Mouse (Mus musculus) liver, embryonic 14.5 days (tissue): ENCODE measurements around the gene Scgn.

Source experiments
- CTCF ChIP-seq: IDR thresholded peaks from 2 replicates; pipeline ENCODE4 v1.5.1; 2016; ENCODE audit warnings: antibody characterized with exemption, low read depth, control low read depth
- EP300 ChIP-seq: IDR thresholded peaks from 2 replicates; pipeline ENCODE4 v1.6.1; 2016; ENCODE audit warnings: antibody characterized with exemption, low read depth

- TF ChIP-seq CTCF (no peak), EP300 (no peak)
These were observed 50.7 kb downstream of the Scgn start for GRCm38 (mm10) chr13:23940291-23940690.
